Mouse (Mus musculus): Measurements from ENCODE around the gene Timm17b. TPM values are rescaled to one million over a fixed set of nuclear protein-coding genes. Genes with fewer than 3 reads are reported as not detected.

Timm17b gene
- polyA plus RNA-seq (2016; fragmentation: Nextera tagmentation; extraction: Ambion mirVana) = 167 and 187 TPM in 2 replicates

- WGBS = 12% methylated on average over 62 of the region's 62 CpGs
- peak within 1 kb of the TSS; percentile 64 for H3K4me3 ChIP-seq
- H3K27ac ChIP-seq = peak within 1 kb of the TSS; percentile 86
- 0 out of 2 replicates have a peak, but pooled peaks cover 4% of the 10 kb centered on the region for H3K4me1 ChIP-seq
- H3K27me3 ChIP-seq (ENCODE audit: low read depth, poor library complexity, severe bottlenecking) = no peaks in the 10 kb centered on the region
- peak; percentile 81 for DNase-seq (ENCODE audit: low spot score)
- no peaks in the 10 kb centered on the region for H3K9me3 ChIP-seq (replicated peaks)
- H3K36me3 ChIP-seq = peaks cover 33% of the 10 kb centered on the region
Observed at GRCm38 (mm10) chrX:7898880-7899874, at the start of gene Timm17b, which contains the start of gene Pqbp1. Timm17b (plus strand) TSS chrX:7899357. Pqbp1 (minus strand) TSS chrX:7899269.

GRCm38 (mm10) chrX:7854578-7854977, 44.6 kb upstream of the Timm17b start:
- Histone ChIP-seq H3K27ac (no peak overlapping the region), H3K4me3 (no peak overlapping the region), H3K9me3 (replicated peaks) (no peaks in the 10 kb centered on the region), H3K4me1 (no peaks in the 10 kb centered on the region), H3K27me3 (ENCODE audit: low read depth, poor library complexity, severe bottlenecking) (no peaks in the 10 kb centered on the region), H3K36me3 (peaks cover 48% of the 10 kb centered on the region)
- WGBS = 55% methylated on average over 2 of the region's 2 CpGs
- DNase-seq (ENCODE audit: low spot score) = no peak

- 90% methylated on average over 3 of the region's 3 CpGs for WGBS
- no peaks in the 10 kb centered on the region for H3K27me3 ChIP-seq (ENCODE audit: low read depth, poor library complexity, severe bottlenecking)
- no peak for DNase-seq (ENCODE audit: low spot score)
- peaks cover 32% of the 10 kb centered on the region for H3K36me3 ChIP-seq
- H3K27ac ChIP-seq = no peak overlapping the region
- H3K4me3 ChIP-seq = no peak overlapping the region
- no peaks in the 10 kb centered on the region for H3K4me1 ChIP-seq
- no peaks in the 10 kb centered on the region for H3K9me3 ChIP-seq (replicated peaks)
Observed at GRCm38 (mm10) chrX:7859191-7859753, 39.9 kb upstream of the Timm17b start.

- Histone ChIP-seq H3K4me1 (no peaks in the 10 kb centered on the region), H3K9me3 (replicated peaks) (no peaks in the 10 kb centered on the region), H3K36me3 (peaks cover 29% of the 10 kb centered on the region), H3K4me3 (no peak overlapping the region), H3K27me3 (ENCODE audit: low read depth, poor library complexity, severe bottlenecking) (no peaks in the 10 kb centered on the region), H3K27ac (no peak overlapping the region)
- WGBS = 88% methylated on average over 1 of the region's 1 CpGs
- no peak for DNase-seq (ENCODE audit: low spot score)
Observed at GRCm38 (mm10) chrX:7863181-7863580, 36.0 kb upstream of the Timm17b start.

- no peak overlapping the region for H3K27ac ChIP-seq
- H3K36me3 ChIP-seq = peaks cover 24% of the 10 kb centered on the region
- H3K4me3 ChIP-seq = no peak overlapping the region
- no peaks in the 10 kb centered on the region for H3K9me3 ChIP-seq (replicated peaks)
- 85% methylated on average over 3 of the region's 3 CpGs for WGBS
- no peaks in the 10 kb centered on the region for H3K4me1 ChIP-seq
- no peaks in the 10 kb centered on the region for H3K27me3 ChIP-seq (ENCODE audit: low read depth, poor library complexity, severe bottlenecking)
- DNase-seq (ENCODE audit: low spot score) = no peak
Observed at GRCm38 (mm10) chrX:7864551-7864950, 34.6 kb upstream of the Timm17b start.

DNA sequence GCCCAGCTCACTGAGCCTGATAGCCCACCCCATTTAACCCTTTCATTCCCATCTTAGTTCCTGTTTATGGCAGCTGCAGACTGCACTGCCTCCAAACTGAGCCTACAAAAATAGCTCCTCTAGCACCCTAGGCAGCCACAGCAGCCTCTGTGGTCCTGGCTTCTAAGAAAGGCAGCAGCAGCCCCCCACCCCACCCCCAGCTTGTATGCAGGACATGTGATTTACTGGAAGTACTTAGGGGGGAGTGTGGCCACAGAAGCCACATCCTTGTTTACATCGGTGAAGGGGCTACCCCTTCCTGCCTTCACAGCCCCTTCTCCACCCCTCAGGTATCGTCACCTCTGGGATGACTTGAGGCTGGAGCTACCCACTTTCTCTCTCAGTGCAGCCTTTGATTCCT, 33.8 kb upstream of the Timm17b start:
- WGBS = 78% methylated on average over 2 of the region's 2 CpGs
- H3K9me3 ChIP-seq (replicated peaks) = no peaks in the 10 kb centered on the region
- no peaks in the 10 kb centered on the region for H3K4me1 ChIP-seq
- no peaks in the 10 kb centered on the region for H3K27me3 ChIP-seq (ENCODE audit: low read depth, poor library complexity, severe bottlenecking)
- no peak overlapping the region for H3K4me3 ChIP-seq
- H3K36me3 ChIP-seq = peaks cover 18% of the 10 kb centered on the region
- H3K27ac ChIP-seq = no peak overlapping the region
- DNase-seq (ENCODE audit: low spot score) = no peak

DNA sequence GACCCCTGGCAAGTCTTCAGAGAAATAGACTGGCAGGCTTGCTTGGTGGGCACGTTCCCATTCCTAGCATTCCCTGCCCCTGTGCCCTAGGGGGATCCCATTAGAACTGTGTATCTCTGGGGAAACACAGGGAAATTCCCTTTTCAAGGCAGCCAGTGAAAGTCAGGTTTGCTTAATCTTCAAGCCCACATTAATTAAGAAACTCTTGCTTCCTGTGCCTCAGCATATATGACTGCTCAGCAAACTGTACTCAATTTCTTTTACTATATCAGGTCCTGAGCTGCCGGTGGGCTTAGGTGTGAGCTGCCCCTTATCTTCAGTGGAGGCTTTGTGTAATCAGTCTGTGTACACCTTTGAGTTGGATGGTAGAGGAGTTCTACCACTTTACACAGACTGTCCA, 33.4 kb upstream of the Timm17b start:
- Histone ChIP-seq H3K4me1 (no peaks in the 10 kb centered on the region), H3K9me3 (replicated peaks) (no peaks in the 10 kb centered on the region), H3K27me3 (ENCODE audit: low read depth, poor library complexity, severe bottlenecking) (no peaks in the 10 kb centered on the region), H3K36me3 (peaks cover 16% of the 10 kb centered on the region), H3K4me3 (no peak overlapping the region), H3K27ac (no peak overlapping the region)
- WGBS = 69% methylated on average over 2 of the region's 2 CpGs
- no peak for DNase-seq (ENCODE audit: low spot score)

DNA sequence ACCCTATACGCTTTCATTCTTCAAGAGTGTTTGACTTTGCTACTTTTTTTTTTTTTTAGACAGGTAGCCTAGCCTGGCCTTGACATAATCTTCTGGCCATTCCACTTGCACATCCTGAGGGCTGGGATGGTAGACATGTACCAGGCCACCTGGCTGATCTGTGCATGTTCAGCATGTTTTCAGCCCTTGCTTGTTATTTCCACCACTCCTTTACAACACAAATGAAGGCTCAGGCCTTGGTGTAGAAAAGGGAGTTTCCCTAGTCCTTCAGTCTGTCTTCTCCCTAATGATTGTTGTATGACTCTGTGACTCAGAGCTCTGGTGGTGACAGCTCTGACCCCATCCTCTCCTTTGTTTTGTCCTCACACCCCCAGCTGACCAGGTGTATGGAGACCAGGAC, 32.0 kb upstream of the Timm17b start:
- WGBS = 93% methylated on average over 1 of the region's 1 CpGs
- Histone ChIP-seq H3K4me3 (no peak overlapping the region), H3K36me3 (peaks cover 25% of the 10 kb centered on the region), H3K27me3 (ENCODE audit: low read depth, poor library complexity, severe bottlenecking) (no peaks in the 10 kb centered on the region), H3K9me3 (replicated peaks) (no peaks in the 10 kb centered on the region), H3K4me1 (no peaks in the 10 kb centered on the region), H3K27ac (no peak overlapping the region)
- DNase-seq (ENCODE audit: low spot score) = no peak

- no peaks in the 10 kb centered on the region for H3K27me3 ChIP-seq (ENCODE audit: low read depth, poor library complexity, severe bottlenecking)
- H3K27ac ChIP-seq = no peak overlapping the region
- DNase-seq (ENCODE audit: low spot score) = no peak
- no peaks in the 10 kb centered on the region for H3K4me1 ChIP-seq
- H3K4me3 ChIP-seq = no peak overlapping the region
- H3K9me3 ChIP-seq (replicated peaks) = no peaks in the 10 kb centered on the region
- H3K36me3 ChIP-seq = peaks cover 39% of the 10 kb centered on the region
- 52% methylated on average over 2 of the region's 2 CpGs for WGBS
Observed at GRCm38 (mm10) chrX:7868506-7868905, 30.7 kb upstream of the Timm17b start.

DNA sequence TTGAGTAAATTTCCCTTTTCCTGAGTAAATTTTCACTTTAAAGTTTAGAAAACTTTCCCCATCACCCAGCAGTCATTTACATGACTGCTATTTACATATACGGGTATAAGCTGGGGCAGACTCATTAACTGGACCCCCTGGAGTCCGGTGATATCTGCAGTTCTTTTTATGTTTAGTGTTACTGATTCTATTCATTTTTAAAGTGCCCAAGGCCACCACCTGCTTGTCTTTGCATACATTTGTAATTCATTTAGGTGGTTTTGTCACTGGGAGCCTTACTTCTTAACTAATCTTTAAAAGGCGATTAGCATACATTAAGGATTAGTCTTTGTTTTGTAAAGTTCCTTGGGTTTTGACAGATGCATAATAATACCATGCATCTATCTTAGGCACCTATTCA, 29.3 kb upstream of the Timm17b start:
- Histone ChIP-seq H3K9me3 (replicated peaks) (no peaks in the 10 kb centered on the region), H3K36me3 (peaks cover 51% of the 10 kb centered on the region), H3K4me1 (no peaks in the 10 kb centered on the region), H3K27ac (no peak overlapping the region), H3K4me3 (no peak overlapping the region), H3K27me3 (ENCODE audit: low read depth, poor library complexity, severe bottlenecking) (no peaks in the 10 kb centered on the region)
- DNase-seq (ENCODE audit: low spot score) = no peak
- WGBS = 53% methylated on average over 3 of the region's 3 CpGs

GRCm38 (mm10) chrX:7878007-7878419, 21.1 kb upstream of the Timm17b start, which contains the start of gene Pim2:
Pim2 (plus strand) TSS chrX:7878262.
- DNase-seq (ENCODE audit: low spot score) = peak; percentile 83

DNA sequence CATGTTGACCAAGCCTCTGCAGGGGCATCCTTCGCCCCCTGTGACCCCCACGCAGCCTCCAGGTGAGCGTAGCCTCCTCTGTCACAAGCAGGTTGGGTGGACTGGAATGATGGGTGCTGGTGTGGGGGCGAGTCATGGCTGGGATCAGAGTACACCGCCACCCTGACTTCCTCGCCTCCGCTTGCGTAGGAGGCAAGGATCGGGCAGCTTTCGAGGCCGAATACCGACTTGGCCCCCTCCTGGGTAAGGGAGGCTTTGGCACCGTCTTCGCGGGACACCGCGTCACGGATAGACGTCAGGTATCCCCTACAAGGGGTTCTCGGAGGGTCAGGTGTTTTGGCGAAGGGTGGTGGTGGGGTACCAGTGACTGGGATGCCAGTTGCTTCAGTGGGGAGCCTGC, 20.7 kb upstream of the Timm17b start:
- Histone ChIP-seq H3K27ac (peak overlapping the region; percentile 62; the same call in 1 of the 2 replicates), H3K9me3 (replicated peaks) (no peaks in the 10 kb centered on the region), H3K36me3 (peaks cover 16% of the 10 kb centered on the region), H3K27me3 (ENCODE audit: low read depth, poor library complexity, severe bottlenecking) (peaks cover 4% of the 10 kb centered on the region; the same call in 1 of the 2 replicates), H3K4me1 (peaks cover 6% of the 10 kb centered on the region; the same call in 1 of the 2 replicates), H3K4me3 (peak overlapping the region; percentile 60)
- peak; percentile 31 for DNase-seq (ENCODE audit: low spot score)
- WGBS = 9% methylated on average over 20 of the region's 21 CpGs

More at GRCm38 (mm10) chrX:7878007-7878419, 21.1 kb upstream of the Timm17b start, which contains the start of gene Pim2:
- peak within 1 kb of the TSS; percentile 60 for H3K4me3 ChIP-seq
- peaks cover 21% of the 10 kb centered on the region for H3K36me3 ChIP-seq
- no peaks in the 10 kb centered on the region for H3K9me3 ChIP-seq (replicated peaks)
- peaks cover 4% of the 10 kb centered on the region; the same call in 1 of the 2 replicates for H3K27me3 ChIP-seq (ENCODE audit: low read depth, poor library complexity, severe bottlenecking)
- peaks cover 6% of the 10 kb centered on the region; the same call in 1 of the 2 replicates for H3K4me1 ChIP-seq
- WGBS = 16% methylated on average over 37 of the region's 38 CpGs
- peak within 1 kb of the TSS; percentile 62; the same call in 1 of the 2 replicates for H3K27ac ChIP-seq

DNA sequence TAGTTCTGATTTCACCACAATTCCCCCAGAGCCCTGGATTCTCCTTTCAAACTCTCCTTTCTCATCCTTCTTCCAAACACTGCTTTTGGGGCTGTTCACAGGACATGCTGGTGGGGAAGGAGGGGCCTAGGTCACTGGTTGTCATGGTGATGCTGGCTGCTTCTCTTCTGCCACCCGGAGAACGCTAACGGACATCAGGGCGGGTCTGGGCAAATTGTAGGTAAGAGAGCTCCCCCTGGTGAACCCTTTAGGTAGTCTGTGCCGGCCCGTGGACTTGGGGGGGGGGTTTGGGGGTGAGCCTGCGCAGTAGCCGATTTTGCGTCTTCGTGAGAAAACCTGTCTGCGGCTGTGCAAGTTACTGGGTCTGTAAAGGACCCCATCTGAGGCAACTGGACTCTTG, 19.3 kb upstream of the Timm17b start:
- 20% methylated on average over 11 of the region's 11 CpGs for WGBS
- H3K36me3 ChIP-seq = peaks cover 4% of the 10 kb centered on the region; the same call in 1 of the 2 replicates
- H3K9me3 ChIP-seq (replicated peaks) = no peaks in the 10 kb centered on the region
- H3K4me1 ChIP-seq = peaks cover 6% of the 10 kb centered on the region; the same call in 1 of the 2 replicates
- peak; percentile 57 for DNase-seq (ENCODE audit: low spot score)
- H3K4me3 ChIP-seq = peak overlapping the region; percentile 27
- H3K27ac ChIP-seq = no peak overlapping the region
- H3K27me3 ChIP-seq (ENCODE audit: low read depth, poor library complexity, severe bottlenecking) = peaks cover 4% of the 10 kb centered on the region; the same call in 1 of the 2 replicates
